In the genomic region with DNA sequence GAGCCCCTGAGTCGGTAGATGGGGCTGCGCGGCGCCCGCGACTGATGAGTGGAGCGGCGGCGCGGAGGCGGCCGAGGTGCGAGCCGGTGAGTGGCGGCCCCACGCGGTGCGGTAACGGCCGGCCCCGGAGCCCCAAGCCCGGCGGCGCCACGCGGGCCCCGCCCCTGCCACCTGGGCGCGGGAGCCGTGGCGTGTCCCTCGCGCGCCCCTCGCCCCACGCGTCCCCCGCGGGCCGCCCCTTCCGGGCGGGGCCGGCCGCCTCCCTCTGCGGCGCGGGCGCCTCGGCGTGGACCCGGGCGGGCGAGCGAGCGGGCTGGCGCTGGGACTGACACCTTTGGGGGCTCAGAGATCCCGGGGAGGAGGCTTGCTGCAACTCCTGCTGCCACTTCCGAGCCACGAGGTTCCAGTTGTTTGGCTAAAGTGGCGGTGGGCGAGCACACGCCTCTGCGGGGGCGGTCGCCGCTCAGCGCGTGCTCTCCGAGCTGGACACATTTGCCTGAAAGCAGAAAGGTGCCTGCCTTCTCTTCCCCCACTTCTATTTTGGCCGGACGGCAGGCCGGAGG, we compare ENCODE assay signal across 8 mouse cellular contexts. TPM values are rescaled to one million over a fixed set of nuclear protein-coding genes. Genes with fewer than 3 reads are reported as not detected.
DNase-seq lines count a peak whose midpoint lies in the region; ATAC-seq and TF ChIP-seq lines count a peak whose summit lies in the region.

No protein-coding gene starts in this region.

- no peaks in the 10 kb centered on the region for H3K36me3 ChIP-seq in kidney, adult 2 months (ENCODE audit: control insufficient read depth, insufficient read depth, low read length)
- H3K36me3 ChIP-seq in forebrain, embryonic 12.5 days (replicated peaks), result no peaks in the 10 kb centered on the region
- H3K36me3 ChIP-seq in hindbrain, embryonic 13.5 days, result no peaks in the 10 kb centered on the region
- H3K36me3 ChIP-seq in liver, embryonic 15.5 days (replicated peaks), result no peaks in the 10 kb centered on the region
- no peaks in the 10 kb centered on the region for H3K36me3 ChIP-seq in neural tube, embryonic 13.5 days

- under 1% methylated on average over 72 of the region's 72 CpGs for WGBS in kidney, adult 2 months
- under 1% methylated on average over 47 of the region's 72 CpGs for WGBS in forebrain, embryonic 12.5 days
- WGBS in hindbrain, embryonic 13.5 days, result under 1% methylated on average over 67 of the region's 72 CpGs
- WGBS in liver, embryonic 15.5 days (ENCODE audit: insufficient replicate concordance), result under 1% methylated on average over 48 of the region's 72 CpGs
- under 1% methylated on average over 42 of the region's 72 CpGs for WGBS in neural tube, embryonic 13.5 days

- peak; percentile 47 for DNase-seq in kidney, adult 2 months
- DNase-seq in kidney, adult 11 months, result no peak
- peak; percentile 76 for DNase-seq in R1 (ENCODE audit: low read depth, low spot score)
- DNase-seq in testis, postnatal 14 days (ENCODE audit: low spot score), result peak; percentile 72

- peak overlapping the region; percentile 77 for H3K27ac ChIP-seq in kidney, adult 2 months (ENCODE audit: insufficient read depth, low read depth, low read length)
- H3K27ac ChIP-seq in forebrain, embryonic 12.5 days, result peak overlapping the region; percentile 87
- peak overlapping the region; percentile 90 for H3K27ac ChIP-seq in hindbrain, embryonic 13.5 days
- H3K27ac ChIP-seq in liver, embryonic 15.5 days (replicated peaks), result peak overlapping the region; percentile 74
- H3K27ac ChIP-seq in neural tube, embryonic 13.5 days (replicated peaks), result peak overlapping the region; percentile 89

- peak overlapping the region; percentile 70 for H3K4me2 ChIP-seq in forebrain, embryonic 12.5 days
- peak overlapping the region; percentile 80 for H3K4me2 ChIP-seq in hindbrain, embryonic 13.5 days
- peak overlapping the region; percentile 85 for H3K4me2 ChIP-seq in liver, embryonic 15.5 days
- peak overlapping the region; percentile 82 for H3K4me2 ChIP-seq in neural tube, embryonic 13.5 days

- peaks cover 3% of the 10 kb centered on the region; the same call in 1 of the 2 replicates for H3K4me1 ChIP-seq in kidney, adult 2 months (ENCODE audit: control insufficient read depth, insufficient read depth, low read length)
- H3K4me1 ChIP-seq in forebrain, embryonic 12.5 days, result peaks cover 15% of the 10 kb centered on the region
- H3K4me1 ChIP-seq in hindbrain, embryonic 13.5 days (replicated peaks), result peaks cover 21% of the 10 kb centered on the region
- H3K4me1 ChIP-seq in liver, embryonic 15.5 days (replicated peaks), result peaks cover 14% of the 10 kb centered on the region
- H3K4me1 ChIP-seq in neural tube, embryonic 13.5 days (replicated peaks), result peaks cover 28% of the 10 kb centered on the region

- no peaks in the 10 kb centered on the region for H3K27me3 ChIP-seq in kidney, adult 2 months (replicated peaks; ENCODE audit: control insufficient read depth, insufficient read depth, low read length)
- peaks cover 8% of the 10 kb centered on the region; the same call in 1 of the 2 replicates for H3K27me3 ChIP-seq in forebrain, embryonic 12.5 days
- H3K27me3 ChIP-seq in hindbrain, embryonic 13.5 days, result no peaks in the 10 kb centered on the region
- H3K27me3 ChIP-seq in liver, embryonic 15.5 days, result peaks cover 34% of the 10 kb centered on the region
- H3K27me3 ChIP-seq in neural tube, embryonic 13.5 days, result 0 out of 2 replicates have a peak, but pooled peaks cover 5% of the 10 kb centered on the region

- no peaks in the 10 kb centered on the region for H3K9me3 ChIP-seq in forebrain, embryonic 12.5 days
- no peaks in the 10 kb centered on the region for H3K9me3 ChIP-seq in hindbrain, embryonic 13.5 days
- no peaks in the 10 kb centered on the region for H3K9me3 ChIP-seq in liver, embryonic 15.5 days (replicated peaks)
- no peaks in the 10 kb centered on the region for H3K9me3 ChIP-seq in neural tube, embryonic 13.5 days

- ATAC-seq in forebrain, embryonic 12.5 days (ENCODE audit: low FRiP score), result peak; percentile 81; the same call in 1 of the 2 replicates
- ATAC-seq in hindbrain, embryonic 13.5 days (ENCODE audit: low FRiP score), result peak; percentile 80
- ATAC-seq in liver, embryonic 15.5 days (ENCODE audit: insufficient read depth), result peak; percentile 64
- ATAC-seq in neural tube, embryonic 13.5 days (ENCODE audit: low read depth), result peak; percentile 78

- H3K4me3 ChIP-seq in kidney, adult 2 months (ENCODE audit: insufficient read depth, low read depth, low read length), result peak overlapping the region; percentile 99
- H3K4me3 ChIP-seq in forebrain, embryonic 12.5 days (replicated peaks), result peak overlapping the region; percentile 87
- H3K4me3 ChIP-seq in hindbrain, embryonic 13.5 days, result peak overlapping the region; percentile 87
- H3K4me3 ChIP-seq in liver, embryonic 15.5 days (replicated peaks), result peak overlapping the region; percentile 74
- H3K4me3 ChIP-seq in neural tube, embryonic 13.5 days, result peak overlapping the region; percentile 83

- TF ChIP-seq CTCF in kidney, adult 2 months (conservative IDR thresholded peaks at IDR 0.05; ENCODE audit: insufficient read depth, insufficient read length, low read depth, low read length), result no peak

- no peak for TF ChIP-seq POLR2A in kidney, adult 2 months (IDR thresholded peaks at IDR 0.05; ENCODE audit: low read depth, low read length)

- H3K9ac ChIP-seq in forebrain, embryonic 12.5 days, result peak overlapping the region; percentile 93
- peak overlapping the region; percentile 91 for H3K9ac ChIP-seq in hindbrain, embryonic 13.5 days
- H3K9ac ChIP-seq in liver, embryonic 15.5 days, result peak overlapping the region; percentile 72
- peak overlapping the region; percentile 91 for H3K9ac ChIP-seq in neural tube, embryonic 13.5 days

RNA-seq across cellular contexts. Expression of a gene that starts 0.4 kb away (rescaled TPM):
- 16.9 and 21.3 TPM in 2 replicates for polyA plus RNA-seq in kidney, adult 2 months (2012; rRNA removed)
- 76.1 and 83.6 TPM in 2 replicates for polyA plus RNA-seq in forebrain, embryonic 12.5 days (2016; fragmentation: Nextera tagmentation; extraction: Ambion mirVana)
- 50.5 and 52.4 TPM in 2 replicates for polyA plus RNA-seq in hindbrain, embryonic 13.5 days (2015; fragmentation: Nextera tagmentation; extraction: Ambion mirVana)
- 34.1 and 34.7 TPM in 2 replicates for polyA plus RNA-seq in liver, embryonic 15.5 days (2015; fragmentation: Nextera tagmentation; extraction: Ambion mirVana)
- polyA plus RNA-seq in neural tube, embryonic 13.5 days (2015; fragmentation: Nextera tagmentation; extraction: Ambion mirVana), result 55.9 and 59.5 TPM in 2 replicates
